Mouse (Mus musculus) forebrain, embryonic 13.5 days (tissue): Measurements from ENCODE around the gene Rimbp3. TPM values are rescaled to one million over a fixed set of nuclear protein-coding genes. Genes with fewer than 3 reads are reported as not detected.

Experiments
- ATAC-seq: fragments of 200-750 bp; cut with Nextera tagmentation; 2 replicates; pipeline ENCODE4 v1.8.0; 2017
- H3K27ac ChIP-seq: fragments of 300-500 bp; sonication (generic); 2 replicates; pipeline ENCODE4 v1.5.1; 2015; ENCODE audit warnings: inconsistent platforms, mild to moderate bottlenecking, moderate library complexity
- H3K27me3 ChIP-seq: fragments of 300-500 bp; sonication (generic); 2 replicates; pipeline ENCODE4 v1.6.1; 2015; ENCODE audit warnings: mild to moderate bottlenecking, inconsistent platforms
- H3K36me3 ChIP-seq: fragments of 300-500 bp; sonication (generic); 2 replicates; pipeline ENCODE4 v1.6.1; 2015; ENCODE audit warnings: mild to moderate bottlenecking, inconsistent platforms; ENCODE audit not compliant: poor library complexity, severe bottlenecking
- H3K4me1 ChIP-seq: fragments of 300-500 bp; sonication (generic); 2 replicates; pipeline ENCODE4 v1.6.1; 2015; ENCODE audit warnings: inconsistent platforms
- H3K4me2 ChIP-seq: fragments of 300-500 bp; sonication (generic); 2 replicates; pipeline ENCODE4 v1.6.1; 2015; ENCODE audit warnings: inconsistent platforms, mild to moderate bottlenecking, moderate library complexity
- H3K4me3 ChIP-seq: fragments of 300-500 bp; sonication (generic); 2 replicates; pipeline ENCODE4 v1.5.1; 2015; ENCODE audit warnings: mild to moderate bottlenecking, inconsistent platforms
- H3K9ac ChIP-seq: fragments of 300-500 bp; sonication (generic); 2 replicates; pipeline ENCODE4 v1.6.1; 2015; ENCODE audit warnings: mild to moderate bottlenecking, inconsistent platforms
- H3K9me3 ChIP-seq: fragments of 300-500 bp; sonication (generic); replicated peaks from 2 replicates; pipeline ENCODE4 v1.6.1; 2016; ENCODE audit warnings: inconsistent platforms
- WGBS: fragments of 180-500 bp; shearing (Covaris S2); methylation state at CpG from one replicate; pipeline ENCODE4 v1.1.7; 2015; 5-methylcytosine and 5-hydroxymethylcytosine counted together
- polyA plus RNA-seq: library from polyadenylated mRNA; unstranded; fragments of >200 nt; fragmentation: Nextera tagmentation; extraction: Ambion mirVana; gene quantifications from 2 replicates; pipeline ENCODE4 v1.2.1, GENCODE M21; 2015

Gene Rimbp3
- polyA plus RNA-seq, 1 experiment from 2014 or later = 1.4 TPM

GRCm38 (mm10) chr16:17247727-17248126 is 39.3 kb downstream of the Rimbp3 start:
- H3K4me2 ChIP-seq = no peak overlapping the region
- H3K4me1 ChIP-seq = peaks cover 33% of the 10 kb centered on the region
- 71% methylated on average over 4 of the region's 4 CpGs for WGBS
- ATAC-seq = no peak
- no peak overlapping the region for H3K4me3 ChIP-seq
- H3K9ac ChIP-seq = no peak overlapping the region
- no peaks in the 10 kb centered on the region for H3K36me3 ChIP-seq
- H3K27me3 ChIP-seq = no peaks in the 10 kb centered on the region
- no peaks in the 10 kb centered on the region for H3K9me3 ChIP-seq
- no peak overlapping the region for H3K27ac ChIP-seq

GRCm38 (mm10) chr16:17249135-17249534 is 40.7 kb downstream of the Rimbp3 start:
- Histone ChIP-seq H3K4me1 (peaks cover 47% of the 10 kb centered on the region), H3K27me3 (no peaks in the 10 kb centered on the region), H3K4me3 (no peak overlapping the region), H3K9me3 (no peaks in the 10 kb centered on the region), H3K36me3 (no peaks in the 10 kb centered on the region), H3K27ac (no peak overlapping the region), H3K4me2 (no peak overlapping the region), H3K9ac (no peak overlapping the region)
- ATAC-seq = no peak
- WGBS = 91% methylated on average over 6 of the region's 6 CpGs

GRCm38 (mm10) chr16:17251539-17251938 is 43.1 kb downstream of the Rimbp3 start:
- Histone ChIP-seq H3K4me3 (no peak overlapping the region), H3K9ac (no peak overlapping the region), H3K36me3 (peaks cover 14% of the 10 kb centered on the region; the same call in 1 of the 2 replicates), H3K27me3 (no peaks in the 10 kb centered on the region), H3K4me2 (no peak overlapping the region), H3K9me3 (no peaks in the 10 kb centered on the region), H3K4me1 (peaks cover 51% of the 10 kb centered on the region), H3K27ac (peak overlapping the region; percentile 12; the same call in 1 of the 2 replicates)
- ATAC-seq = peak; percentile 25; the same call in 1 of the 2 replicates
- WGBS = 42% methylated on average over 3 of the region's 3 CpGs

GRCm38 (mm10) chr16:17252086-17252726 is 43.8 kb downstream of the Rimbp3 start:
- Histone ChIP-seq H3K9me3 (no peaks in the 10 kb centered on the region), H3K36me3 (peaks cover 21% of the 10 kb centered on the region), H3K4me3 (no peak overlapping the region), H3K4me1 (peaks cover 50% of the 10 kb centered on the region), H3K4me2 (no peak overlapping the region), H3K9ac (no peak overlapping the region), H3K27ac (no peak overlapping the region), H3K27me3 (no peaks in the 10 kb centered on the region)
- ATAC-seq = no peak
- 68% methylated on average over 3 of the region's 3 CpGs for WGBS

- Histone ChIP-seq H3K4me2 (no peak overlapping the region), H3K4me1 (peaks cover 44% of the 10 kb centered on the region), H3K27ac (no peak overlapping the region), H3K27me3 (no peaks in the 10 kb centered on the region), H3K9me3 (no peaks in the 10 kb centered on the region), H3K4me3 (no peak overlapping the region), H3K36me3 (peaks cover 27% of the 10 kb centered on the region), H3K9ac (no peak overlapping the region)
- ATAC-seq = no peak
- WGBS = 69% methylated on average over 7 of the region's 7 CpGs
These were observed 44.4 kb downstream of the Rimbp3 start for GRCm38 (mm10) chr16:17252841-17253240.

- Histone ChIP-seq H3K27ac (peak overlapping the region; percentile 1; the same call in 1 of the 2 replicates), H3K4me1 (peaks cover 41% of the 10 kb centered on the region), H3K4me2 (no peak overlapping the region), H3K9me3 (no peaks in the 10 kb centered on the region), H3K27me3 (no peaks in the 10 kb centered on the region), H3K36me3 (peaks cover 40% of the 10 kb centered on the region), H3K4me3 (no peak overlapping the region), H3K9ac (no peak overlapping the region)
- ATAC-seq = no peak; the same call in 1 of the 2 replicates
- WGBS = 17% methylated on average over 4 of the region's 4 CpGs
These were observed 45.7 kb downstream of the Rimbp3 start for GRCm38 (mm10) chr16:17254005-17254597.

GRCm38 (mm10) chr16:17255270-17255669 is 46.9 kb downstream of the Rimbp3 start:
- no peaks in the 10 kb centered on the region for H3K9me3 ChIP-seq
- WGBS = 77% methylated on average over 2 of the region's 2 CpGs

GRCm38 (mm10) chr16:17257359-17257821 is 49.0 kb downstream of the Rimbp3 start:
- Histone ChIP-seq H3K9ac (no peak overlapping the region), H3K9me3 (no peaks in the 10 kb centered on the region), H3K4me3 (no peak overlapping the region), H3K36me3 (peaks cover 68% of the 10 kb centered on the region), H3K27ac (no peak overlapping the region), H3K4me1 (peaks cover 22% of the 10 kb centered on the region), H3K27me3 (no peaks in the 10 kb centered on the region), H3K4me2 (no peak overlapping the region)
- WGBS = 90% methylated on average over 9 of the region's 9 CpGs
- ATAC-seq = no peak

More at GRCm38 (mm10) chr16:17255270-17255669, 46.9 kb downstream of the Rimbp3 start:
- Histone ChIP-seq H3K9ac (no peak overlapping the region), H3K27me3 (no peaks in the 10 kb centered on the region), H3K4me2 (no peak overlapping the region), H3K27ac (no peak overlapping the region), H3K36me3 (peaks cover 51% of the 10 kb centered on the region), H3K4me3 (no peak overlapping the region), H3K4me1 (peaks cover 41% of the 10 kb centered on the region)
- ATAC-seq = no peak

- no peaks in the 10 kb centered on the region for H3K27me3 ChIP-seq
- no peak overlapping the region for H3K9ac ChIP-seq
- no peak overlapping the region for H3K4me3 ChIP-seq
These were observed 50.5 kb downstream of the Rimbp3 start for GRCm38 (mm10) chr16:17258917-17259316.

GRCm38 (mm10) chr16:17261341-17261740 is 52.9 kb downstream of the Rimbp3 start:
- H3K27ac ChIP-seq = no peak overlapping the region
- no peaks in the 10 kb centered on the region for H3K4me1 ChIP-seq
- H3K9me3 ChIP-seq = no peaks in the 10 kb centered on the region
- peaks cover 60% of the 10 kb centered on the region for H3K36me3 ChIP-seq
- WGBS = 90% methylated on average over 1 of the region's 1 CpGs
- no peak overlapping the region for H3K4me3 ChIP-seq
- no peak overlapping the region for H3K4me2 ChIP-seq
- H3K9ac ChIP-seq = no peak overlapping the region
- no peaks in the 10 kb centered on the region for H3K27me3 ChIP-seq
- ATAC-seq = no peak

More at GRCm38 (mm10) chr16:17258917-17259316, 50.5 kb downstream of the Rimbp3 start:
- WGBS = 92% methylated on average over 12 of the region's 12 CpGs
- Histone ChIP-seq H3K4me1 (peaks cover 6% of the 10 kb centered on the region), H3K36me3 (peaks cover 74% of the 10 kb centered on the region), H3K4me2 (no peak overlapping the region), H3K27ac (no peak overlapping the region), H3K9me3 (no peaks in the 10 kb centered on the region)
- no peak for ATAC-seq
